Mouse (Mus musculus) liver, postnatal 0 days (tissue): ENCODE measurements around the gene Ip6k3.

Experiments used
- CTCF ChIP-seq: sonication (generic); IDR thresholded peaks from 2 replicates; pipeline ENCODE4 v1.5.1; 2016; ENCODE audit warnings: antibody characterized with exemption, low read depth
- EP300 ChIP-seq: IDR thresholded peaks from 2 replicates; pipeline ENCODE4 v1.6.1; 2016; ENCODE audit warnings: antibody characterized with exemption, low read depth, mild to moderate bottlenecking

DNA sequence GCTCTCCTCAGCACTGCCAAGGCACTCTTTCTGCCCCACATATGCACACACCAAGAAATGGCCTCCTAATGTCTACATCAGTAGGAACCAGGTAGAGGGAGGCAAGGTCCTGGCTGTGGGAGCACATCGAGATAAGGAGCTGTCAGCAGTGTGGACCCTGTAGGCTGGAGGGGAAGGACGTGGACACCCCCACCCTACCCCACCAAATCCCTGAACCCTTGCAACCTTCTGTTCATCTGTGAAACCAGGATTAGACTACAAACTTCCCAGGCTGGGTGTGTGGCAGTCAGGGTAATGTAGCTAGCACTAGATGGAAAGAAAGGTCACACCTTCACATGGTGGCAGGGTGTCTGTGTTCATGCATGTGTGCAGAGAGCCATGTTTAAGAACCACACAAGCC is 44.5 kb downstream of the Ip6k3 start:
- no peak for TF ChIP-seq EP300
- no peak for TF ChIP-seq CTCF
